Mouse (Mus musculus) C2C12 (cell line): ENCODE data around the gene Ldha.

Experiments used
- CEBPB ChIP-seq: IDR thresholded peaks from one replicate; pipeline ENCODE4 v1.6.1; 2011; ENCODE audit warnings: low read depth, mild to moderate bottlenecking, control low read depth, moderate library complexity
- CTCF ChIP-seq: IDR thresholded peaks from one replicate; pipeline ENCODE4 v1.5.1; 2011; ENCODE audit not compliant: control insufficient read depth, insufficient read depth, insufficient read length

DNA sequence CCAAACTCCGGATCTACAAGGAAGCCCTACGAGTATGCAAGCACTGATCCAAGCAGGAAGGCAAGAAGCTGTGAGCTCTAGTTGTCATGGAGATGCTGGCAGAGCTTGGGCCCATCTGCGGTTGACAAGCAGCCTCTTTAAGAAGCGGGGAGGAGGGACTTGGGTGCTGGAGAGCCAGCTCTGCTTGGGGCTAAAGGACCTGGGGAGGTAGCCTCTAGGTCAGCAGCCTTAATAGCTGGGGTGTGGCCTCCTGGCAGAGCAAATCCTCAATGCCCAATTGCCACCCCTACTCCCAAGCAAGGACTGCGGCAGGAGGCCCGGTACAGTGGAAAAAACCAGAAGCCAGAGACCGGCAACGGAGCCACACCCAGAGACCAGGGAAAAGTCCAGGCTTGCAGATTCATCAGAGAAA, 2.4 kb upstream of the Ldha start:
- TF ChIP-seq CTCF = no peak
- TF ChIP-seq CEBPB = no peak
